Mouse (Mus musculus): ENCODE measurements around the gene Arl13b.

Gene Arl13b

GRCm38 (mm10) chr16:62846498-62847312 lies at the start of gene Arl13b:
TSS of gene Arl13b (minus strand) at chr16:62847040.
- peak; percentile 98 for DNase-seq (ENCODE audit: low read depth, low spot score)

- no peak for DNase-seq (ENCODE audit: low read depth, low spot score)
Observed at GRCm38 (mm10) chr16:62895824-62896223, 49.0 kb upstream of the Arl13b start.

GRCm38 (mm10) chr16:62874065-62874464 lies 27.2 kb upstream of the Arl13b start:
- DNase-seq (ENCODE audit: low read depth, low spot score): no peak

- no peak for DNase-seq (ENCODE audit: low read depth, low spot score)
Observed at GRCm38 (mm10) chr16:62873180-62873579, 26.3 kb upstream of the Arl13b start.

GRCm38 (mm10) chr16:62872688-62873117 lies 25.9 kb upstream of the Arl13b start:
- DNase-seq (ENCODE audit: low read depth, low spot score): no peak

GRCm38 (mm10) chr16:62861455-62861854 lies 14.6 kb upstream of the Arl13b start:
- no peak for DNase-seq (ENCODE audit: low read depth, low spot score)

- no peak for DNase-seq (ENCODE audit: low read depth, low spot score)
Observed at GRCm38 (mm10) chr16:62860140-62860539, 13.3 kb upstream of the Arl13b start.

- no peak for DNase-seq (ENCODE audit: low read depth, low spot score)
Observed at GRCm38 (mm10) chr16:62858018-62858417, 11.2 kb upstream of the Arl13b start.

- DNase-seq (ENCODE audit: low read depth, low spot score): no peak
Observed at GRCm38 (mm10) chr16:62857498-62857897, 10.7 kb upstream of the Arl13b start.

GRCm38 (mm10) chr16:62856273-62856672 lies 9.4 kb upstream of the Arl13b start:
- DNase-seq (ENCODE audit: low read depth, low spot score): no peak

GRCm38 (mm10) chr16:62855385-62855784 lies 8.5 kb upstream of the Arl13b start:
- no peak for DNase-seq (ENCODE audit: low read depth, low spot score)

GRCm38 (mm10) chr16:62854191-62855068 lies 7.6 kb upstream of the Arl13b start, which contains the start of gene Pros1:
TSS of gene Pros1 (plus strand) at chr16:62854307.
- DNase-seq (ENCODE audit: low read depth, low spot score): peak; percentile 54

GRCm38 (mm10) chr16:62853611-62854126 lies 6.8 kb upstream of the Arl13b start:
- DNase-seq (ENCODE audit: low read depth, low spot score): no peak

GRCm38 (mm10) chr16:62852464-62853252 lies 5.8 kb upstream of the Arl13b start:
- peak; percentile 62 for DNase-seq (ENCODE audit: low read depth, low spot score)

- DNase-seq (ENCODE audit: low read depth, low spot score): no peak
Observed at GRCm38 (mm10) chr16:62845341-62845740, 1.5 kb downstream of the Arl13b start.

- DNase-seq (ENCODE audit: low read depth, low spot score): no peak
Observed at GRCm38 (mm10) chr16:62834016-62834735, 12.7 kb downstream of the Arl13b start.

- peak; percentile 66 for DNase-seq (ENCODE audit: low read depth, low spot score)
Observed at GRCm38 (mm10) chr16:62832481-62832880, 14.4 kb downstream of the Arl13b start.

GRCm38 (mm10) chr16:62832027-62832426 lies 14.8 kb downstream of the Arl13b start:
- DNase-seq (ENCODE audit: low read depth, low spot score): no peak

GRCm38 (mm10) chr16:62826156-62827001 lies 20.5 kb downstream of the Arl13b start:
- DNase-seq (ENCODE audit: low read depth, low spot score): peak; percentile 63

GRCm38 (mm10) chr16:62822472-62822871 lies 24.4 kb downstream of the Arl13b start:
- no peak for DNase-seq (ENCODE audit: low read depth, low spot score)

All from R1 (cell line).